Mouse (Mus musculus) kidney, embryonic 14.5 days (tissue): Measurements from ENCODE around the gene Hoxb5. TPM values are rescaled to one million over a fixed set of nuclear protein-coding genes. Genes with fewer than 3 reads are reported as not detected.
A peak's percentile ranks its signal among the peaks of the same experiment; 100 is the strongest.

Source experiments
- ATAC-seq: fragments of 200-750 bp; cut with Nextera tagmentation; 2 replicates; pipeline ENCODE4 v1.8.0; 2017; ENCODE audit warnings: moderate number of reproducible peaks, mild to moderate bottlenecking, moderate TSS enrichment, moderate library complexity; ENCODE audit not compliant: low FRiP score, low TSS enrichment
- H3K27ac ChIP-seq: fragments of 300-500 bp; sonication (generic); 2 replicates; pipeline ENCODE4 v1.5.1; 2014; ENCODE audit warnings: low read depth, mild to moderate bottlenecking, low read length, moderate library complexity, mixed read lengths
- H3K27me3 ChIP-seq: fragments of 300-500 bp; sonication (generic); 2 replicates; pipeline ENCODE4 v1.6.1; 2014; ENCODE audit warnings: mild to moderate bottlenecking, low read length; ENCODE audit not compliant: control insufficient read depth, insufficient read depth
- H3K36me3 ChIP-seq: fragments of 300-500 bp; sonication (generic); 2 replicates; pipeline ENCODE4 v1.6.1; 2014; ENCODE audit warnings: low read length, mixed read lengths; ENCODE audit not compliant: control insufficient read depth, insufficient read depth
- H3K4me1 ChIP-seq: fragments of 300-500 bp; sonication (generic); 2 replicates; pipeline ENCODE4 v1.6.1; 2014; ENCODE audit warnings: low read length, mixed read lengths; ENCODE audit not compliant: control insufficient read depth, insufficient read depth
- H3K4me2 ChIP-seq: fragments of 300-500 bp; sonication (generic); replicated peaks from 2 replicates; pipeline ENCODE4 v1.6.1; 2014; ENCODE audit warnings: low read depth, mild to moderate bottlenecking, low read length
- H3K4me3 ChIP-seq: fragments of 300-500 bp; sonication (generic); 2 replicates; pipeline ENCODE4 v1.5.1; 2014; ENCODE audit warnings: mild to moderate bottlenecking, low read length
- H3K9ac ChIP-seq: fragments of 300-500 bp; sonication (generic); 2 replicates; pipeline ENCODE4 v1.6.1; 2014; ENCODE audit warnings: low read depth, mild to moderate bottlenecking, low read length, moderate library complexity
- H3K9me3 ChIP-seq: fragments of 300-500 bp; sonication (generic); 2 replicates; pipeline ENCODE4 v1.6.1; 2016; ENCODE audit warnings: low read length; ENCODE audit not compliant: control insufficient read depth
- WGBS: fragments of 180-500 bp; shearing (Covaris S2); extraction: QIAGEN DNeasy Blood & Tissue Kit; methylation state at CpG from one replicate; pipeline ENCODE4 v1.1.7; 2014; 5-methylcytosine and 5-hydroxymethylcytosine counted together
- polyA plus RNA-seq: library from polyadenylated mRNA; unstranded; fragments of >200 nt; fragmentation: Nextera tagmentation; extraction: Ambion mirVana; gene quantifications from 2 replicates; pipeline ENCODE4 v1.2.1, GENCODE M21; 2014

The Hoxb5 gene
- polyA plus RNA-seq, 1 experiment from 2014 or later, result 24.3 TPM

GRCm38 (mm10) chr11:96261323-96261890 lies 41.7 kb upstream of the Hoxb5 start:
- Histone ChIP-seq H3K4me3 (no peak overlapping the region), H3K4me1 (peaks cover 84% of the 10 kb centered on the region), H3K4me2 (peak overlapping the region; percentile 22; the same call in 1 of the 2 replicates), H3K9me3 (no peaks in the 10 kb centered on the region), H3K27ac (peak overlapping the region; percentile 43; the same call in 1 of the 2 replicates), H3K9ac (no peak overlapping the region), H3K27me3 (no peaks in the 10 kb centered on the region; the same call in 1 of the 2 replicates), H3K36me3 (peaks cover 24% of the 10 kb centered on the region; the same call in 1 of the 2 replicates)
- 5% methylated on average over 24 of the region's 24 CpGs for WGBS
- ATAC-seq, result peak; percentile 64

- Histone ChIP-seq H3K27me3 (no peaks in the 10 kb centered on the region; the same call in 1 of the 2 replicates), H3K4me2 (no peak overlapping the region), H3K4me3 (no peak overlapping the region), H3K9ac (no peak overlapping the region), H3K36me3 (peaks cover 31% of the 10 kb centered on the region; the same call in 1 of the 2 replicates), H3K4me1 (peaks cover 83% of the 10 kb centered on the region), H3K9me3 (no peaks in the 10 kb centered on the region), H3K27ac (no peak overlapping the region)
- ATAC-seq, result no peak
- WGBS, result 33% methylated on average over 6 of the region's 6 CpGs
Observed at GRCm38 (mm10) chr11:96262262-96262830, 40.8 kb upstream of the Hoxb5 start.

GRCm38 (mm10) chr11:96263636-96264389 lies 39.3 kb upstream of the Hoxb5 start:
- Histone ChIP-seq H3K36me3 (peaks cover 36% of the 10 kb centered on the region; the same call in 1 of the 2 replicates), H3K9me3 (no peaks in the 10 kb centered on the region), H3K4me2 (peak overlapping the region; percentile 6; the same call in 1 of the 2 replicates), H3K27ac (no peak overlapping the region), H3K4me1 (peaks cover 73% of the 10 kb centered on the region), H3K9ac (peak overlapping the region; percentile 18; the same call in 1 of the 2 replicates), H3K4me3 (no peak overlapping the region), H3K27me3 (no peaks in the 10 kb centered on the region; the same call in 1 of the 2 replicates)
- 19% methylated on average over 33 of the region's 33 CpGs for WGBS
- ATAC-seq, result no peak

GRCm38 (mm10) chr11:96264390-96265020 lies 38.6 kb upstream of the Hoxb5 start:
- H3K36me3 ChIP-seq, result peaks cover 36% of the 10 kb centered on the region; the same call in 1 of the 2 replicates
- no peaks in the 10 kb centered on the region; the same call in 1 of the 2 replicates for H3K27me3 ChIP-seq
- H3K4me3 ChIP-seq, result no peak overlapping the region
- peaks cover 72% of the 10 kb centered on the region for H3K4me1 ChIP-seq
- no peak overlapping the region for H3K4me2 ChIP-seq
- H3K27ac ChIP-seq, result no peak overlapping the region
- H3K9ac ChIP-seq, result no peak overlapping the region
- no peak for ATAC-seq
- no peaks in the 10 kb centered on the region for H3K9me3 ChIP-seq
- WGBS, result 54% methylated on average over 8 of the region's 8 CpGs

GRCm38 (mm10) chr11:96265954-96266353 lies 37.2 kb upstream of the Hoxb5 start:
- peaks cover 73% of the 10 kb centered on the region for H3K4me1 ChIP-seq
- no peaks in the 10 kb centered on the region for H3K9me3 ChIP-seq
- H3K27ac ChIP-seq, result peak overlapping the region; percentile 74
- H3K4me3 ChIP-seq, result no peak overlapping the region
- H3K9ac ChIP-seq, result peak overlapping the region; percentile 28; the same call in 1 of the 2 replicates
- WGBS, result 15% methylated on average over 7 of the region's 7 CpGs
- no peaks in the 10 kb centered on the region; the same call in 1 of the 2 replicates for H3K27me3 ChIP-seq
- no peak for ATAC-seq
- H3K36me3 ChIP-seq, result peaks cover 36% of the 10 kb centered on the region; the same call in 1 of the 2 replicates
- no peak overlapping the region; the same call in 1 of the 2 replicates for H3K4me2 ChIP-seq

- H3K9ac ChIP-seq, result no peak overlapping the region
- no peak overlapping the region for H3K27ac ChIP-seq
- peaks cover 31% of the 10 kb centered on the region; the same call in 1 of the 2 replicates for H3K36me3 ChIP-seq
- no peaks in the 10 kb centered on the region for H3K9me3 ChIP-seq
- H3K4me1 ChIP-seq, result peaks cover 65% of the 10 kb centered on the region
- 54% methylated on average over 7 of the region's 7 CpGs for WGBS
- no peak for ATAC-seq
- no peak overlapping the region for H3K4me3 ChIP-seq
- H3K27me3 ChIP-seq, result no peaks in the 10 kb centered on the region; the same call in 1 of the 2 replicates
- no peak overlapping the region for H3K4me2 ChIP-seq
Observed at GRCm38 (mm10) chr11:96267021-96267920, 35.9 kb upstream of the Hoxb5 start.

- H3K27ac ChIP-seq, result 0 out of 2 replicates have a peak overlapping the region, but pooled peaks have one; percentile 17
- H3K4me1 ChIP-seq, result peaks cover 61% of the 10 kb centered on the region
- 0 out of 2 replicates have a peak overlapping the region, but pooled peaks have one; percentile 12 for H3K9ac ChIP-seq
- no peaks in the 10 kb centered on the region for H3K9me3 ChIP-seq
- H3K27me3 ChIP-seq, result no peaks in the 10 kb centered on the region
- H3K36me3 ChIP-seq, result peaks cover 25% of the 10 kb centered on the region; the same call in 1 of the 2 replicates
- 54% methylated on average over 1 of the region's 1 CpGs for WGBS
- no peak overlapping the region for H3K4me2 ChIP-seq
- ATAC-seq, result no peak
- no peak overlapping the region for H3K4me3 ChIP-seq
Observed at GRCm38 (mm10) chr11:96268031-96268745, 34.9 kb upstream of the Hoxb5 start.
